Mouse (Mus musculus) heart, embryonic 10.5 days (tissue): Measurements from ENCODE around the gene Mad2l1bp. TPM values are rescaled to one million over a fixed set of nuclear protein-coding genes. Genes with fewer than 3 reads are reported as not detected.

Experiments used
- DNase-seq: peaks from one replicate; pipeline ENCODE4 v3.0.0-alpha.2; 2017; ENCODE audit warnings: low spot score
- H3K27ac ChIP-seq: fragments of 300-500 bp; sonication (generic); 2 replicates; pipeline ENCODE4 v1.5.1; 2016; ENCODE audit warnings: mild to moderate bottlenecking
- H3K27me3 ChIP-seq: fragments of 300-500 bp; sonication (generic); 2 replicates; pipeline ENCODE4 v1.6.1; 2016; ENCODE audit warnings: mild to moderate bottlenecking; ENCODE audit not compliant: poor library complexity, insufficient read depth, severe bottlenecking
- H3K36me3 ChIP-seq: fragments of 300-500 bp; sonication (generic); 2 replicates; pipeline ENCODE4 v1.6.1; 2016; ENCODE audit warnings: mild to moderate bottlenecking, moderate library complexity
- H3K4me1 ChIP-seq: fragments of 300-500 bp; sonication (generic); 2 replicates; pipeline ENCODE4 v1.6.1; 2016; ENCODE audit warnings: mild to moderate bottlenecking
- H3K4me3 ChIP-seq: fragments of 300-500 bp; sonication (generic); 2 replicates; pipeline ENCODE4 v1.5.1; 2016; ENCODE audit warnings: mild to moderate bottlenecking, moderate library complexity
- H3K9me3 ChIP-seq: fragments of 300-500 bp; sonication (generic); 2 replicates; pipeline ENCODE4 v1.6.1; 2016; ENCODE audit warnings: mild to moderate bottlenecking, moderate library complexity
- WGBS: fragments of 180-500 bp; shearing (Covaris S2); methylation state at CpG from one replicate; pipeline ENCODE4 v1.1.7; 2016; 5-methylcytosine and 5-hydroxymethylcytosine counted together
- polyA plus RNA-seq: library from polyadenylated mRNA; unstranded; fragments of >200 nt; fragmentation: Nextera tagmentation; extraction: Ambion mirVana; gene quantifications from 2 replicates; pipeline ENCODE4 v1.2.1, GENCODE M21; 2016

The Mad2l1bp gene
- polyA plus RNA-seq, 1 experiment from 2014 or later, result 39.9 TPM

DNA sequence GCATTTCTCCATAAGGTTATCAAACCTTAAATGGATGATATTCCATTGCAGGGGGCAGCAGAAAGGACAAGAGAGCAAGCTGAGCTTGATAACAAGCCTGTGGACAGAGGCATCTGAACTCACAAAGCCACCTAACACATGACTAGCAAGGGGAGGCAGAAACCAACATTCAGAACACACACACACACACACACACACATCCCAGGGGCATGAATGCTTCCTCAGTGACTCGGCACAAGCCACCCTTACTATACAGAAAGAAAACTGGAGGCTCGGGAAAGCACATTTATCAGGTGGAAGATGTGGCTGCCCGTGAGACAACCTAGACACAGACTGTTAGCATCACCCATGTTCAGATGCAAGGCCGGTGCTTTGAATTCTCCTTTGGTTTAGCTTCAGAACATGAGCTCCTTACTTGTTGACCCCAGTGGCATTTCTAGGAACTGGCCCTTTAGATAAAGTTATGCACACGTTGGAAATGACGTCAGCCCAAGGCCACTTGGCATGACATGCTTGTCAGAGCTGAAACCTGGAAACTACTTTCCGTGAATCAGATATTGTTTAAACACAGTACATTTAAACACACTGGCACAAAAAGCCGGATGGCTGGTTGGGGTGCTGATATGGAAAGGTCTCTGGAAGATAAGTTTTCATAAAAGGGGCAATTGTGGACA, 14.7 kb downstream of the Mad2l1bp start:
- no peak for DNase-seq
- H3K4me3 ChIP-seq, result no peak overlapping the region
- no peaks in the 10 kb centered on the region for H3K9me3 ChIP-seq
- H3K27ac ChIP-seq, result no peak overlapping the region
- H3K36me3 ChIP-seq, result no peaks in the 10 kb centered on the region
- WGBS, result 61% methylated on average over 8 of the region's 8 CpGs
- H3K4me1 ChIP-seq, result peaks cover 20% of the 10 kb centered on the region
- H3K27me3 ChIP-seq, result no peaks in the 10 kb centered on the region; the same call in 1 of the 2 replicates

DNA sequence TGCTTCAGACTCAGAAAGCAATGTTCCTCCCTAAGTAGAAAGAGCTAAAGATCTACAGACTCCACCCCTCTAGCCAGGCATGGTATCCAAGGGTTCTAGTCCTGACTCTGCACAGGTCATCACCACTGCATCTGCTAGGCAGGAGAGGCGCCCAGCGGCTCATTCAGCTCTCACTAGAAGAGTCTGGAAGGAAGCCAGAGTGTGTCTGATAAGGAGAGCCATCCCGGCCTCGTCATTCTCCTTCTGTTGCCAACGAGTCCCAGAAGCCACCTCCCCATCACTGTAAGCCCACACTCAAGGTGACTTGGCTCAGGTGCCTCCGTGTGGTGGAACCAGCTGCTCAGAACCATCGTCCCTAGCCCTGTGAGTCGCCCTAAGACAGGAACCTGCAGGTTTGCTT, 20.5 kb downstream of the Mad2l1bp start:
- H3K4me3 ChIP-seq, result no peak overlapping the region
- H3K27ac ChIP-seq, result no peak overlapping the region
- peaks cover 23% of the 10 kb centered on the region for H3K36me3 ChIP-seq
- H3K4me1 ChIP-seq, result peaks cover 17% of the 10 kb centered on the region
- 46% methylated on average over 8 of the region's 8 CpGs for WGBS
- peaks cover 11% of the 10 kb centered on the region; the same call in 1 of the 2 replicates for H3K27me3 ChIP-seq
- no peaks in the 10 kb centered on the region for H3K9me3 ChIP-seq
- no peak for DNase-seq

GRCm38 (mm10) chr17:46132058-46132718, 21.2 kb downstream of the Mad2l1bp start:
- 17% methylated on average over 12 of the region's 12 CpGs for WGBS
- H3K36me3 ChIP-seq, result peaks cover 30% of the 10 kb centered on the region
- H3K4me3 ChIP-seq, result no peak overlapping the region
- peaks cover 17% of the 10 kb centered on the region for H3K4me1 ChIP-seq
- no peaks in the 10 kb centered on the region for H3K9me3 ChIP-seq
- no peak overlapping the region for H3K27ac ChIP-seq
- peaks cover 11% of the 10 kb centered on the region; the same call in 1 of the 2 replicates for H3K27me3 ChIP-seq
- no peak for DNase-seq

DNA sequence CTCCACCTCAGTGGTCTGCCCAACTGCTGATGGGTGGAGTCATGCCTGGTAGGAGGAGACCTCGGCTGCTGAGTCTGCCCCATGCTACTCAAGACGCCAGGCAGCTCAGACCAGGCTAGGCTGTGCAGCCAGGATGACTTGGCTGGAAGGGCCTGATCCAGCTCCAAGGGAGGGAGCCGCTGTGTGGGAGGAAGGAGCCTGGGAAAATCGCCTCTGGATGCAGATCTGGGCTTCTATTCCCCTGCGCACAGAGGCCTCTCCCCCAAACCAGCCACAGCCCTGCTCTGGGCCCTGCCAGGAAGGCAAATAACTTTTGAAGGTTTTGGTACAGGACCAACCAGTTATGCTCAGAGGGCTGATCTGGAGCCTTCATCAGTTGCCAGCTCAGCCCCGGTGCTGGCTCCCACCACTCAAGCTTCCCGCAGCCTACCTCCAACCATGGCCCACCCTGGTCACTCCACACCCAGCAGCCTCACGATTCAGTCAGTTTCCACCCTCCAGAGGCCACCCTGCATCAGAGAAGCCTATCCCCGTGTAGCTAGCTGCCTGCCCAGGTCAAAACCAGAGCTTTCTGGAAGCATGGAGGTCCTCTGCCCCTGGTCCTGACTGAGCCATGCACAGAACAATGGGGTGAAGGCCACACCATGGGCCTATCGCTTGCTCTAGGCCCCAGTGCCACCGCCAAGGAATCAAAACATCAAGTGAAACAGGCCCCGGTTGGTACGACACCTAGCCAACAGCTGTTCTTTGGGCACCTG, 23.4 kb downstream of the Mad2l1bp start:
- WGBS, result 81% methylated on average over 13 of the region's 13 CpGs
- peaks cover 20% of the 10 kb centered on the region for H3K4me1 ChIP-seq
- H3K4me3 ChIP-seq, result no peak overlapping the region
- H3K36me3 ChIP-seq, result peaks cover 52% of the 10 kb centered on the region
- H3K9me3 ChIP-seq, result no peaks in the 10 kb centered on the region
- H3K27me3 ChIP-seq, result peaks cover 11% of the 10 kb centered on the region; the same call in 1 of the 2 replicates
- no peak overlapping the region for H3K27ac ChIP-seq
- DNase-seq, result no peak

DNA sequence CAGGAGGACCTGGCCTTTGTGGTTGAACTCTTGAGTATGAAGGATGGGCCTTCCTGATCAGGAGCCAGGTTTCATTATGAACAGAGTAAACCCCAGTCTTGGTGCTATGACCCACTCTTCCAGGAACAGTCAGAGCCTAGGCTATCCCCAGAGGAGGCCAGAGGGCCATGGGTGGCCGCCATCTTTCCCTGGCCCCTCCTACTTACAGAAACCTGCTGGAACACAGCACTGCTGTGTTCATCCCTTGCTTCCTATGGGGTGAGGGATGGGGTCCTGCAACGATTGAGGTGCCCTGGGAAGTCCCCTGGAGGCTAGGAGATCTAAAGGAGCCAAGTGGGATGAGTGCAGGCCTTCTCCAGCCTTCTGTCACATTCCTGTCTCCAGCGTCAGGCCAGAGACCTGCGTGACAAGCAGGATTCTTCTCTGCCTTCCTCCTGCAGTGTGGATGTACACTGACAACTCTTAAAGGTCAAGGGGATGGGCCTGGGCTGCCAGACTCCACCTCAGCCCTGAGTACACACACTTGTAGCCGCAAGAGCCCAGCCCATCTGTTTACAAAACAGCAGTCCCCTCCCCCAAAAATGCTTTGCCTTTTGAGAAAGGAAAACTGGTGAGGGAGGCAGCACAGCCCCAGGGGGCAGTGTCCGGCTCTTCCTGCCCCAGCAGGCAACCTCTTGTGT, 25.4 kb downstream of the Mad2l1bp start:
- no peak for DNase-seq
- Histone ChIP-seq H3K4me3 (no peak overlapping the region), H3K27ac (no peak overlapping the region), H3K9me3 (no peaks in the 10 kb centered on the region), H3K4me1 (peaks cover 19% of the 10 kb centered on the region), H3K27me3 (peaks cover 9% of the 10 kb centered on the region; the same call in 1 of the 2 replicates), H3K36me3 (peaks cover 72% of the 10 kb centered on the region)
- 73% methylated on average over 6 of the region's 6 CpGs for WGBS

- DNase-seq, result no peak
- H3K27me3 ChIP-seq, result no peaks in the 10 kb centered on the region
- 85% methylated on average over 6 of the region's 6 CpGs for WGBS
- peaks cover 86% of the 10 kb centered on the region for H3K36me3 ChIP-seq
- H3K27ac ChIP-seq, result no peak overlapping the region
- H3K4me1 ChIP-seq, result peaks cover 14% of the 10 kb centered on the region
- no peak overlapping the region for H3K4me3 ChIP-seq
- no peaks in the 10 kb centered on the region for H3K9me3 ChIP-seq
Observed at GRCm38 (mm10) chr17:46126608-46127007, 26.7 kb downstream of the Mad2l1bp start.

DNA sequence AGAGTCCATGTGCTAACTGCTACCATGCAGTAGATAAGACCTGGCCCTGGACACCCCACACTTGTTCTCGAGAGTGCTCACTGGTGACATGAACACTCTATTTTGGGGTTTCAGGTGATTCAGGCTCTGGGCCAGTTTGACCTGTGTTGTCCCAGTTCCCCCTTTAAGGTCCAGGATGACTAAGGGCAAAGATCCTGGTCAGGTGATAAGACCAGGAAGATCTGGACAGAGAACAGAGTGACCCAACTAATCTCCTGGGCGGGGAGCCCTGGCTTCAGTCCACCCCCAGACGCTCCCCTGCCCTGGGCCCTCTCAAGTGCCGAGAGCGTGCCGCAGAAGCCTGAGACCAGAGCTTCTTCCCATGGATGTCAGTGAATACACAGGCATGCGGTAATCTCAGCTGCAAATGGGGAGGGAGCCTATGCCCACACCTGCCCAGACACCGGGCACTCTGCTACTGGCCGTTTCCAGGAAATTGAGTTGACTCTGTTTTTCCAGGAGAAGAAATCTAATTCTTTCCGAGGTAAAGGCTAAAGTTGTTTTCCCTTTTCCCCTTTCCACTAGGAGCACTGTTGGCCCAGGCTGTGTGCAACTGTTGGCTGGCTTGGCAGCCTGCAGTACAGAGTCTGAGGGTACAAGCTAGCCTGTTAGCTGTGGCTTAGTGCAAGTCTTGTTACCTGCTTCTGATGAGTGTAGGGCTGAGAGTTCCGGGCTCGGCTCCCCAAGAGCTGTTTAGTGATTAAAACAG, 29.2 kb downstream of the Mad2l1bp start:
- WGBS, result 84% methylated on average over 12 of the region's 12 CpGs
- no peaks in the 10 kb centered on the region for H3K27me3 ChIP-seq
- no peaks in the 10 kb centered on the region for H3K9me3 ChIP-seq
- peaks cover 90% of the 10 kb centered on the region for H3K36me3 ChIP-seq
- H3K4me1 ChIP-seq, result 0 out of 2 replicates have a peak, but pooled peaks cover 3% of the 10 kb centered on the region
- no peak for DNase-seq
- H3K4me3 ChIP-seq, result no peak overlapping the region
- H3K27ac ChIP-seq, result no peak overlapping the region

- Histone ChIP-seq H3K9me3 (no peaks in the 10 kb centered on the region), H3K27ac (no peak overlapping the region), H3K27me3 (no peaks in the 10 kb centered on the region), H3K4me1 (peaks cover 6% of the 10 kb centered on the region; the same call in 1 of the 2 replicates), H3K36me3 (peaks cover 90% of the 10 kb centered on the region), H3K4me3 (no peak overlapping the region)
- DNase-seq, result no peak
- WGBS, result 91% methylated on average over 4 of the region's 4 CpGs
Observed at GRCm38 (mm10) chr17:46123285-46123684, 30.1 kb downstream of the Mad2l1bp start.

DNA sequence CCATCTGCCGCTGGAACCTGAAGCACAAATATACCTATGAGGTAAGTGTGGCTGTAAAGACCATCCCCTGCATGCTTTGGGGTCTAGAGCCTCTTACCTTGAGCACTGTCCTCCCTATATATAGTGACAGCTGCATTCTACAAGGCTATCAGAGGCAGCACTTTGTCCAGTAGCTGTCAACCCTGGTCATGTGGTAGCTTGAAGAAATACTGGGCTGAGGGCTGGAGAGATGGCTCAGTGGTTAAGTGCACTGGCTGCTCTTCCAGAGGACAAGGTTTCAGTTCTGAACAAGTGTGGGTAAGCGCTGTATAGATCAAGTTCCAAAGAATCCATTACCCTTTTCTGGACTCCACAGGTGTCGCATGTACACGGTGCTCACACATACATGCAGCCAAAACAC, 30.6 kb downstream of the Mad2l1bp start:
- peaks cover 90% of the 10 kb centered on the region for H3K36me3 ChIP-seq
- H3K27me3 ChIP-seq, result no peaks in the 10 kb centered on the region
- DNase-seq, result no peak
- 95% methylated on average over 4 of the region's 4 CpGs for WGBS
- no peak overlapping the region for H3K27ac ChIP-seq
- H3K4me1 ChIP-seq, result peaks cover 9% of the 10 kb centered on the region; the same call in 1 of the 2 replicates
- H3K9me3 ChIP-seq, result no peaks in the 10 kb centered on the region
- no peak overlapping the region for H3K4me3 ChIP-seq

DNA sequence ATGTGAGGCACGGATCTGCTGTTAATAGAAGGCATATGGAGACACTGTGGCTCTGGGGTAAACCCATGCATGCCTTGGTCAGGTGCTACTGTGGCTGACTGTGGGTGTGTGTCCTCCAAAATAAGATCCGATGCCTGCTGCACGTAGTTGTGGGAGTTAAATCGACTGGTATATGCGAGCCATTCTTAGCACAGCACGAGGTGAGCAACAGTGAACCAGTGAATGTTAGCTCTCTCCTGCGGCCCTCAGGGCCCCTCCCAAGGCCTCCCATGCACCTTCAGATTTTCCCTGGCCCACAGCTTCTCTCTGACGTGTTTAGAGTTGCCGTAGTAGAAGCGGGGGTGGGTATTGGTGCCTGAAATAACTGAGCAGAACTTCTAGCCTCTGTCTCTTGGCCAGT, 33.7 kb downstream of the Mad2l1bp start:
- Histone ChIP-seq H3K27ac (no peak overlapping the region), H3K9me3 (no peaks in the 10 kb centered on the region), H3K4me3 (no peak overlapping the region), H3K27me3 (no peaks in the 10 kb centered on the region), H3K4me1 (peaks cover 26% of the 10 kb centered on the region), H3K36me3 (peaks cover 74% of the 10 kb centered on the region)
- WGBS, result 86% methylated on average over 10 of the region's 10 CpGs
- DNase-seq, result no peak

- 70% methylated on average over 4 of the region's 4 CpGs for WGBS
- peaks cover 30% of the 10 kb centered on the region for H3K4me1 ChIP-seq
- peaks cover 62% of the 10 kb centered on the region for H3K36me3 ChIP-seq
- 0 out of 2 replicates have a peak overlapping the region, but pooled peaks have one; percentile 6 for H3K27ac ChIP-seq
- DNase-seq, result no peak
- no peak overlapping the region for H3K4me3 ChIP-seq
- no peaks in the 10 kb centered on the region for H3K27me3 ChIP-seq
- no peaks in the 10 kb centered on the region for H3K9me3 ChIP-seq
Observed at GRCm38 (mm10) chr17:46118423-46118850, 34.9 kb downstream of the Mad2l1bp start.
